Mouse (Mus musculus) erythroblast, embryonic 14.5 days (primary cell): ENCODE results near the gene Aldh5a1. TPM values are rescaled to one million over a fixed set of nuclear protein-coding genes. Genes with fewer than 3 reads are reported as not detected.
A peak's percentile ranks its signal among the peaks of the same experiment; 100 is the strongest.

ENCODE experiments used
- H3K27me3 ChIP-seq: 2 replicates; pipeline ENCODE4 v1.6.1; 2012; ENCODE audit warnings: inconsistent platforms; ENCODE audit not compliant: control insufficient read depth
- H3K36me3 ChIP-seq: 2 replicates; pipeline ENCODE4 v1.6.1; 2012; ENCODE audit warnings: mild to moderate bottlenecking, inconsistent platforms; ENCODE audit not compliant: control insufficient read depth
- H3K4me1 ChIP-seq: 2 replicates; pipeline ENCODE4 v1.6.1; 2012; ENCODE audit warnings: inconsistent platforms; ENCODE audit not compliant: control insufficient read depth
- H3K4me3 ChIP-seq: replicated peaks from 2 replicates; pipeline ENCODE3; 2012; ENCODE audit warnings: moderate library complexity, mild to moderate bottlenecking, inconsistent platforms
- H3K9me3 ChIP-seq: 2 replicates; pipeline ENCODE4 v1.6.1; 2012; ENCODE audit warnings: low read length, inconsistent platforms, mixed read lengths; ENCODE audit not compliant: control insufficient read depth
- GATA1 ChIP-seq: IDR thresholded peaks from 2 replicates; pipeline ENCODE4 v1.6.1; 2012; ENCODE audit warnings: low read length, inconsistent platforms, mixed read lengths
- TAL1 ChIP-seq: IDR thresholded peaks from 3 replicates; pipeline ENCODE4 v1.6.1; 2012; ENCODE audit warnings: low read length, inconsistent platforms, mixed read lengths
- polyA plus RNA-seq: library from polyadenylated mRNA; stranded (reverse); fragments of >175 nt; gene quantifications from 2 replicates; pipeline ENCODE4 v1.2.3, GENCODE M21; 2012

Aldh5a1 gene
- polyA plus RNA-seq, 1 experiment: not detected

DNA sequence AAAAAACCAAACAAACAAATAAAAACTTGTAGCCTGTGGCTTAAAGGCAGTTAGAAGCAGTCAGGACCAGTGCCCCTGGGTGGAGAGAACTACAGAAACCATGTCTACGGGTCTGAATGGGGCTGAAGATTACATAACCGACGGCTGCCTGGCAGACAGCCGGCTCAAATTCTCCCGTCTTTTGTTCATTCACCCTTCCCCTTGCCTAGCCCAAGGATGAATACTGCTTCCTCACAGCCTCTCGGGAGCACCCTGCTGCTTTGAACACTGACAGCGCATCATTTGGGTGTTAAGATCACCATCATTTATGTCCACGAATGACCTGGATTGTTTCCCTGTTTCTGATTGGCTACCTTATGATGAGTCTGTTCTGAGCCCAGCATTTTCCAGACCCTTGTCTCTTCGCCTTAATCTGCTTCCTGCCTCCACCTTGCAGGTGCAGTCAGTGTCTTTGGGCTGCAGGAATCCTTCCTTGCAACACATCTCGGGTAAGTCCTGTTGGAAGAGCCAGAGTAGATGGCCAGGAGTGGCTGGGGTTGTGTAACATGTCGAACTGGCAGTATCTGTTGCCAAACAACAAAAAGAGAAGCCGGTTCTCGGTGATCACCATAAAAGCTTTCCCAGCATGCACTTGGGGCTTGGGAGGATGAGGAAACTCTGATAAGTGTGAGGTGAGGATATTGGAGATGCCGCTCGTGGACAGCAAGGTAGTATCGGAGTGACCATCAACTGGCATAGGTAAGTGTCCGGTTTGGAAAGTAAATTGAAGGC is 5.2 kb upstream of the Aldh5a1 start, which contains the start of gene Gpld1:
Gpld1 (plus strand) TSS at position 641 of the 771 bp plus-strand sequence.
- peaks cover 27% of the 10 kb centered on the region for H3K27me3 ChIP-seq
- H3K4me3 ChIP-seq: no peak within 1 kb of the TSS
- no peaks in the 10 kb centered on the region for H3K36me3 ChIP-seq
- H3K4me1 ChIP-seq: no peaks in the 10 kb centered on the region; the same call in 1 of the 2 replicates
- peaks cover 1% of the 10 kb centered on the region; the same call in 1 of the 2 replicates for H3K9me3 ChIP-seq
- TF ChIP-seq TAL1 (no peak), GATA1 (no peak)

DNA sequence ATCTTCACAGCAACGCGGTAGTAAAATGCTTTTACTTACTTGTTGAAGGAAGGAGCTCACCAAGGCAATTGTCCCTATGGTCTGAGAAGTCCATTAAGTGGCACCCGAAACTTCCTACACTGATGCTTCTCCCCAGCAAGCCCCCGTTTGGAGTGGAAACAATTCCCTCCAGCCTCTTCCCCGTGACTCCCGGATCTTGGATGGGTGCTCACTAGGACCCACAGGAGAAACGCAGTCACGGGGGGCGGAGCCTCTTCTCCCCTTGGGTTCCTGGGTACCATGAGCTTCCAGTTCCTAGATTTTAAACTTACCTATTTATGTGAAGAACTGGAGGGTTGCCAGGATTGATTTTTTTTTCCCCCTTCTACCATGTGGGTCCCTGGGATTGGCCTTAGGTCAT is 2.0 kb upstream of the Aldh5a1 start:
- peaks cover 2% of the 10 kb centered on the region; the same call in 1 of the 2 replicates for H3K9me3 ChIP-seq
- TF ChIP-seq GATA1 (no peak), TAL1 (no peak)
- H3K4me1 ChIP-seq: peaks cover 4% of the 10 kb centered on the region
- peaks cover 51% of the 10 kb centered on the region for H3K27me3 ChIP-seq
- H3K36me3 ChIP-seq: no peaks in the 10 kb centered on the region
- no peak overlapping the region for H3K4me3 ChIP-seq

DNA sequence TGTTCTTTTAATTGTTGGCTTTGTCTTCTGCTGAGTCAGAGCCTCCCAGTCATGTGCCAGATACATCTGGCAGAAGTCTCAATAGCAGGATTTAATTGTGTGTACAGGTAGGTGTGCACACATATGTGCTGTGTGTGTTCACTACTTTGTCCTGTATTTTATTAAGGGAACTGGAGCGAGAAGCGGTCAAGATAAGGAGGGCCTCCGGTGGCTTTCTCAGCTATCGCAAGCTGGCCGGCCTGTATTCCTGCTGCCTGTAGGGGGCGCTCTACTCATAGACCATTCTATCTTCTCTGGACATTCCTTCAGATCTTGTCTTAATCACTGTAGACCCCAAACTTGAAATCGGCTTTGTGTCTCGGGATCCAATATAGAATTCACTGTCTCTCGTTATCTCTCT is 1.2 kb upstream of the Aldh5a1 start:
- Histone ChIP-seq H3K9me3 (peaks cover 2% of the 10 kb centered on the region; the same call in 1 of the 2 replicates), H3K4me3 (no peak overlapping the region), H3K4me1 (peaks cover 4% of the 10 kb centered on the region), H3K27me3 (peaks cover 51% of the 10 kb centered on the region), H3K36me3 (no peaks in the 10 kb centered on the region)
- TF ChIP-seq GATA1 (no peak), TAL1 (no peak)

DNA sequence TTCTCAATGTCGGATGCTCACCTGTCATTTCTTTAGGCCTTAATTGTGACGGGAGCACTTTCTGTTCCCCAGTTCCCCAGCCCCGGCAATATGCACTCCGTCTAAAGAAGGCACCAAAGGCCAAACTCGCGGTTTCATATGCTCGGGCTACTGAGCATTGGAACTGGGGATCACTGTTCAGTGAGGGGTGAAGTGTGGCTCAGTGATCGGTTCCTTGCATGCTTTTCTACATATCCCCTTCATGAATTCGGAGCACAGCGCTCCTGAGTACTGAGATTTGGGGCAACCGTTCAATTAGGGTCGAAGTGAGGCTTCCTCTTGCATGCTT is 342 bp upstream of the Aldh5a1 start:
- Histone ChIP-seq H3K36me3 (no peaks in the 10 kb centered on the region), H3K4me3 (peak overlapping the region; percentile 60), H3K4me1 (peaks cover 7% of the 10 kb centered on the region), H3K27me3 (peaks cover 49% of the 10 kb centered on the region), H3K9me3 (peaks cover 2% of the 10 kb centered on the region; the same call in 1 of the 2 replicates)
- TF ChIP-seq TAL1 (no peak), GATA1 (no peak)

DNA sequence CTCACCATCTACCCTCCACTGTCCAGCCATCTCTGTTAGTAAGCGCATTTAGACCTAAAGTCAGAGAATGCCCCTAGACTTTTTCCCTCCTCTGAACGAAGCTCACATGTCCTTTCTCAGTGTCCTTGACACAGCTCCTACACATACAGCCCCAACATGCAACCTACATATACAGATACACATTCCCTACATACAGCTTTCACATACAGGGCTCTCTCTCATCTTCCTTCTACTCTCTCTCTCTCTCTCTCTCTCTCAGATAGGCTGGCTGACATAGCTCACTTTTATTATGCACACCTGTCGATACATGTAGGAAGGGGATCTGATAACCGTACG is 721 bp downstream of the Aldh5a1 start:
- Histone ChIP-seq H3K9me3 (peaks cover 2% of the 10 kb centered on the region; the same call in 1 of the 2 replicates), H3K4me3 (peak overlapping the region; percentile 60), H3K27me3 (peaks cover 49% of the 10 kb centered on the region), H3K36me3 (no peaks in the 10 kb centered on the region), H3K4me1 (peaks cover 7% of the 10 kb centered on the region)
- TF ChIP-seq GATA1 (no peak), TAL1 (no peak)

DNA sequence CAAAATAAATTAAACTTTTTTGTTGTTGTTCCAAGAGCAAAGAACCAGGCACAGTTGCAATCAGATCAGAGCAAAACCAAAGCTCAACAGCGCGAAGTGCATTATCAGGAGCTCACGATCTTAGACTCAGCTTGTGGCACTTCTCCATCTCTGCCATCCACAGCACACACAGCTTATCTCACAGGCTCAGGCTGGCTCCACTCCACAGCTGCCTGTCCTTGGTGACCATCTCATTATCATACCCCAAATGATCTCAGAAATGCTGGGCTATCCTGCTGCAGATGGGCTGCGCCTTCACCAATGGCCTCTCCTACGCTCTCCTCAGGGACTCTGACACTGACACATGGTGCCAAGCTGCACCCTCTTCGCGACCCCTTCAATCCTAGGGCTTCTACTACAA is 4.3 kb downstream of the Aldh5a1 start:
- no peak for TF ChIP-seq GATA1
- TF ChIP-seq TAL1: no peak

DNA sequence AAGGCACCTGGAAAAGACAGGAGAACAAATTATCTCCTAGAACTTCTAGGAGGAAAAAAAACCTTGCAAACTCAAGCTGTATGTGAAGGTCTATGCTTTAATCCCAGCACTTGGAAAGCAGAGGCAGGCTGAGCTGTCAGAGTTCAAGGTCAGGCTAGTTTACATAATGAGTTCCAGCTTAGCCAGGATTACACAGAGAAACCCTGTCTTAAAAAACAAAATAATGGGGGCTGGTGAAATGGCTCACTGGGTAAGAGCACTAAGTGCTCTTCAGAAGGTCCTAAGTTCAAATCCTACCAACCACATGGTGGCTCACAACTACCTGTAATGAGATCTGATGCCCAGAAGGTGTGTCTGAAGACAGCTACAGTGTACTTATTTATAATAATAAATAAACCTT is 6.9 kb downstream of the Aldh5a1 start:
- Histone ChIP-seq H3K36me3 (no peaks in the 10 kb centered on the region; the same call in 1 of the 2 replicates), H3K27me3 (peaks cover 6% of the 10 kb centered on the region)
- no peak for TF ChIP-seq GATA1
- no peak for TF ChIP-seq TAL1

More for the DNA sequence above, 4.3 kb downstream of the Aldh5a1 start:
- Histone ChIP-seq H3K9me3 (peaks cover 2% of the 10 kb centered on the region; the same call in 1 of the 2 replicates), H3K4me3 (no peak overlapping the region), H3K36me3 (no peaks in the 10 kb centered on the region), H3K27me3 (peaks cover 32% of the 10 kb centered on the region), H3K4me1 (peaks cover 7% of the 10 kb centered on the region)

DNA sequence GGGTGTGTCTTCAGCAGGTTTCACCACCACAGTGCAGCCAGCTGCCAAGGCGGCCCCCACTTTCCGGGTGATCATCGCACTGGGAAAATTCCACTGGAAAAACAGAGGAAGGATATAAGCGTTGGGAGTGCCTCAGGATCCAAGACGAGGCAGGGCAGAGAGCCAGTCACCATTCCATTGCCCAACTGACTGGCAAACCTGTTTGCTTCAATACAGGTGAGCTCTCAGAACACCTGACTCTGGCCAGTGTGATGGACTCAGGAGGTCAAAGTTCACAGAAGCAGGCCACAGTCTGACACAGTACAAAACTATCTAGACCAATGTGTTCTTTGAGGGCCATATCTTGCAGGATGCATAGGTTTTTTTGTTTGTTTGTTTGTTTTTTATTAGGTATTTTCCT is 13.5 kb downstream of the Aldh5a1 start:
- TF ChIP-seq TAL1 (no peak), GATA1 (no peak)
- no peaks in the 10 kb centered on the region for H3K9me3 ChIP-seq
- no peak overlapping the region for H3K4me3 ChIP-seq
- H3K36me3 ChIP-seq: no peaks in the 10 kb centered on the region; the same call in 1 of the 2 replicates
- H3K4me1 ChIP-seq: no peaks in the 10 kb centered on the region
- H3K27me3 ChIP-seq: no peaks in the 10 kb centered on the region

More for the DNA sequence above, 6.9 kb downstream of the Aldh5a1 start:
- H3K4me3 ChIP-seq: no peak overlapping the region
- no peaks in the 10 kb centered on the region for H3K9me3 ChIP-seq
- H3K4me1 ChIP-seq: peaks cover 3% of the 10 kb centered on the region

DNA sequence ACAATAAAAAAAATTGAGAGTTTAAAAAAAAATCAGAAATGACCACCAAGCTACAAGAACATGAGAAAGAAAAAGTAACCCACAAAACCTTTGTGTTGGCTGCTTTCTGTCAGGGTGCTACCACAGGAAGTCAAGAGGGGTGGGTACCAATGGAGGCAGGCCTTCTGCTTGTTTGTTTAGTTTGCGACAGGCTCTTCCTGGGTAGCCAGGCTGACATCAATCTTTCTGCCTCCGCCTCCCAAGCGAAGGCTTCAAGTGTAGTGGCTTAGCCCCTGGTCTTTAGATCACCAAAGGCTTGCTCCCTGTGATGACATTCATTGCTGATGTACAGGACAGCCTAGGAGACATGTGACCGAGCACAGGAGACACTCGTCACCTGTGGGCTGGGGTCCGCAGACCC is 16.2 kb downstream of the Aldh5a1 start:
- TF ChIP-seq GATA1: no peak
- no peak for TF ChIP-seq TAL1
- Histone ChIP-seq H3K36me3 (no peaks in the 10 kb centered on the region; the same call in 1 of the 2 replicates), H3K27me3 (no peaks in the 10 kb centered on the region), H3K4me3 (no peak overlapping the region), H3K4me1 (no peaks in the 10 kb centered on the region), H3K9me3 (no peaks in the 10 kb centered on the region)
